Mouse (Mus musculus): Measurements from ENCODE around the gene Cacul1.

GRCm38 (mm10) chr19:60617007-60617406 is 36.2 kb upstream of the Cacul1 start:
- no peak for TF ChIP-seq CTCF (IDR thresholded peaks at IDR 0.05; ENCODE audit: borderline replicate concordance, insufficient read depth, low read depth, low read length)
- TF ChIP-seq POLR2A (IDR thresholded peaks at IDR 0.05; ENCODE audit: borderline replicate concordance, insufficient read depth, low read length): no peak
